Mouse (Mus musculus) olfactory bulb, adult 2 months (tissue): ENCODE measurements around the gene Adcy9.

Experiments used
- CTCF ChIP-seq: fragments of 200-500 bp; IDR thresholded peaks from 2 replicates; pipeline ENCODE4 v1.5.1; 2012; ENCODE audit warnings: low read depth, mild to moderate bottlenecking, low read length, moderate library complexity; ENCODE audit not compliant: insufficient read depth
- POLR2A ChIP-seq: fragments of 200-500 bp; IDR thresholded peaks from 2 replicates; pipeline ENCODE4 v1.6.1; 2012; ENCODE audit warnings: mild to moderate bottlenecking, low read depth, low read length, moderate library complexity; ENCODE audit not compliant: insufficient read depth

DNA sequence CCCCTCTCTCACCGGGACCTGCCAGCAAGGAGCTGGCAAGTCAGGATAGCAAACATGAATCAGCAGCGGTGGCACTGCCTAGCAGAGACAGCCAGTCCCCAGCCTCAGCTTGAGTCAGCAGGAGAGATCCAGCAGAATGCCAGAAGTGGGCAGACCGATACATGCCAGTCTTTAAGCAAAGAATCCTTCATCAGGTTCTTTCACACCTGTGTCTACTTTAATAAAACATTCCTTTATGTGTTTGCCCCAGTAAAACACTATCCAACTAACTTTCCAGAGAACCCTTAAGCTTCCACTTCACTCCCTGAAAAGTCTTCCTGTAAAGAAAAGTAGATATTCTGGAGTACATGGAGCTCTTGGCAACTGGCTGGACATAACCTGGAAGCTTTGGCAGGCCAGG lies 171.5 kb downstream of the Adcy9 start:
- no peak for TF ChIP-seq CTCF
- TF ChIP-seq POLR2A = no peak
